Mouse (Mus musculus): ENCODE measurements around the gene Cldn14. TPM values are rescaled to one million over a fixed set of nuclear protein-coding genes. Genes with fewer than 3 reads are reported as not detected.
A peak's percentile ranks its signal among the peaks of the same experiment; 100 is the strongest.
"Not testable (repeated sequence)": the region's sequence is repeated elsewhere in the genome, so short reads cannot be mapped to it uniquely, and the experiment has no call there.

The Cldn14 gene
- polyA plus RNA-seq, 1 experiment from 2014 or later = 0.61 TPM

- no peak for ATAC-seq
- Histone ChIP-seq H3K4me1 (ENCODE audit: control insufficient read depth, insufficient read depth, low read length) (peaks cover 8% of the 10 kb centered on the region; the same call in 1 of the 2 replicates), H3K27ac (ENCODE audit: low read length) (no peak overlapping the region), H3K36me3 (ENCODE audit: control insufficient read depth, insufficient read depth, low read length) (no peaks in the 10 kb centered on the region), H3K9me3 (ENCODE audit: control insufficient read depth, low read length) (no peaks in the 10 kb centered on the region), H3K4me2 (ENCODE audit: low read depth, low read length) (no peak overlapping the region), H3K4me3 (ENCODE audit: low read length) (no peak overlapping the region), H3K9ac (ENCODE audit: low read depth, low read length) (no peak overlapping the region), H3K27me3 (replicated peaks; ENCODE audit: control insufficient read depth, insufficient read depth, low read length) (no peaks in the 10 kb centered on the region)
- WGBS = 47% methylated on average over 9 of the region's 9 CpGs
Observed at GRCm38 (mm10) chr16:93983576-93983975, 25.1 kb downstream of the Cldn14 start.

GRCm38 (mm10) chr16:93982341-93982740 lies 26.3 kb downstream of the Cldn14 start:
- WGBS = 82% methylated on average over 11 of the region's 11 CpGs

DNA sequence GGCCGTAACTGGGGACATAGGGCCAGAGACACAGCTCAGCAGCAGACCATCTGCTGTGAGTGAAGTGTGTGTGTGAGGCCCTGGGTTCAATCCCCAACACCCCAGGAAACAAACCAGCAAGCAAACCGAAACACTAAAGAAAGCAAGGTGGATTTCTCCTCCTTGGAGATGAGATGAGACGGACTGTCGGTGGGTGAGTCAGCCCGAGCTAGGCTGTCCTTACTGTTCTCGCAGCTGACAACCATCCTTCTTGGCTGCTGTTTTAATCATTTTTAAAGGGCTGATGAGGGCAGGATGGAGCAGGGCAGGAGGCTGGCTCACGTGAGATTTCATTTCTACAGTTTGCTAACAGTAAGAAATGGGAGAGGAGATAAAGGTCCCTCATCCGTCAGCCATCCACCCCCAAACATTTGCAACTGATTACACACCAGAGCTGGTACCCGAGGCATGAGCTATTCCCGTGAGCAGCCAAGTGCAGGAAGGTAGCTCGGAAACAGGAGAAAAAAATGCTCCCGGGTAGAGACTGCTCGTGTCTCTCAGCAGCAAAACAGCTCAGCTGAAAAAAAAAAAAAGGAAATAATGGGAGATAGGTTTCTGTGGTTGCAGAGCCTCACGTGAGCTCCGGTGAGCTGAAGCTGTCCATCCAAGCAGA lies 27.3 kb downstream of the Cldn14 start:
- no peak for ATAC-seq
- Histone ChIP-seq H3K9me3 (ENCODE audit: control insufficient read depth, low read length) (no peaks in the 10 kb centered on the region), H3K27ac (ENCODE audit: low read length) (no peak overlapping the region), H3K27me3 (replicated peaks; ENCODE audit: control insufficient read depth, insufficient read depth, low read length) (no peaks in the 10 kb centered on the region), H3K36me3 (ENCODE audit: control insufficient read depth, insufficient read depth, low read length) (no peaks in the 10 kb centered on the region), H3K9ac (ENCODE audit: low read depth, low read length) (no peak overlapping the region), H3K4me3 (ENCODE audit: low read length) (no peak overlapping the region), H3K4me1 (ENCODE audit: control insufficient read depth, insufficient read depth, low read length) (peaks cover 8% of the 10 kb centered on the region; the same call in 1 of the 2 replicates), H3K4me2 (ENCODE audit: low read depth, low read length) (no peak overlapping the region)
- WGBS = 68% methylated on average over 15 of the region's 15 CpGs

More at GRCm38 (mm10) chr16:93982341-93982740, 26.3 kb downstream of the Cldn14 start:
- no peak for ATAC-seq
- peaks cover 8% of the 10 kb centered on the region; the same call in 1 of the 2 replicates for H3K4me1 ChIP-seq (ENCODE audit: control insufficient read depth, insufficient read depth, low read length)
- no peak overlapping the region for H3K9ac ChIP-seq (ENCODE audit: low read depth, low read length)
- H3K27me3 ChIP-seq (replicated peaks; ENCODE audit: control insufficient read depth, insufficient read depth, low read length) = no peaks in the 10 kb centered on the region
- no peak overlapping the region for H3K4me2 ChIP-seq (ENCODE audit: low read depth, low read length)
- no peak overlapping the region for H3K27ac ChIP-seq (ENCODE audit: low read length)
- H3K36me3 ChIP-seq (ENCODE audit: control insufficient read depth, insufficient read depth, low read length) = no peaks in the 10 kb centered on the region
- no peaks in the 10 kb centered on the region for H3K9me3 ChIP-seq (ENCODE audit: control insufficient read depth, low read length)
- no peak overlapping the region for H3K4me3 ChIP-seq (ENCODE audit: low read length)

- not testable (repeated sequence) for H3K4me2 ChIP-seq (ENCODE audit: low read depth, low read length); H3K9ac ChIP-seq (ENCODE audit: low read depth, low read length); H3K27me3 ChIP-seq (replicated peaks; ENCODE audit: control insufficient read depth, insufficient read depth, low read length); H3K27ac ChIP-seq (ENCODE audit: low read length); H3K9me3 ChIP-seq (ENCODE audit: control insufficient read depth, low read length); H3K36me3 ChIP-seq (ENCODE audit: control insufficient read depth, insufficient read depth, low read length); H3K4me3 ChIP-seq (ENCODE audit: low read length); H3K4me1 ChIP-seq (ENCODE audit: control insufficient read depth, insufficient read depth, low read length)
- ATAC-seq = peak; percentile 66; the same call in 1 of the 2 replicates
- WGBS = 82% methylated on average over 3 of the region's 3 CpGs
Observed at GRCm38 (mm10) chr16:93980338-93980737, 28.3 kb downstream of the Cldn14 start.

GRCm38 (mm10) chr16:93979316-93979715 lies 29.3 kb downstream of the Cldn14 start:
- ATAC-seq = peak; percentile 32; the same call in 1 of the 2 replicates
- no peak overlapping the region for H3K4me3 ChIP-seq (ENCODE audit: low read length)
- 49% methylated on average over 2 of the region's 2 CpGs for WGBS
- no peaks in the 10 kb centered on the region for H3K27me3 ChIP-seq (replicated peaks; ENCODE audit: control insufficient read depth, insufficient read depth, low read length)
- no peaks in the 10 kb centered on the region for H3K36me3 ChIP-seq (ENCODE audit: control insufficient read depth, insufficient read depth, low read length)
- no peak overlapping the region for H3K9ac ChIP-seq (ENCODE audit: low read depth, low read length)
- H3K4me1 ChIP-seq (ENCODE audit: control insufficient read depth, insufficient read depth, low read length) = peaks cover 8% of the 10 kb centered on the region; the same call in 1 of the 2 replicates
- H3K27ac ChIP-seq (ENCODE audit: low read length) = no peak overlapping the region
- H3K4me2 ChIP-seq (ENCODE audit: low read depth, low read length) = no peak overlapping the region
- H3K9me3 ChIP-seq (ENCODE audit: control insufficient read depth, low read length) = no peaks in the 10 kb centered on the region

DNA sequence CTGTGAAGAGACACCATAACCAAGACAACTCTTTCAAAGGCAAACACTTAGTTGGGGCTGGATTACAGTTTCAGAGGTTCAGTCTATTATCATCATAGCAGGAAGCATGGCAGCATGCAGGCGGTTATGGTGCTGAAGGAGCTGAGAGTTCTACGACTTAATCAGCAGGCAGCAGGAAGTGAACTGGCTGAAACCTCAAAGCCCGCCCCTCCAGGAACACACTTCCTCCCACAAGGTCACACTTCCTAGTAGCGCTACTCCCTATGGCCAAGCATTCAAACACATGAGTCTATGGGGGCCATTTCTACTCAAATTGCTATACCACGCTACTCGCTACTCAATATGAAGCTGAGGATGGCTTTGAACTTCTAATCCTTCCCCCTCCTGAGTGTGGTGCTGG lies 31.1 kb downstream of the Cldn14 start:
- H3K4me3 ChIP-seq (ENCODE audit: low read length) = no peak overlapping the region
- H3K27me3 ChIP-seq (replicated peaks; ENCODE audit: control insufficient read depth, insufficient read depth, low read length) = no peaks in the 10 kb centered on the region
- H3K27ac ChIP-seq (ENCODE audit: low read length) = no peak overlapping the region
- no peaks in the 10 kb centered on the region for H3K9me3 ChIP-seq (ENCODE audit: control insufficient read depth, low read length)
- H3K4me1 ChIP-seq (ENCODE audit: control insufficient read depth, insufficient read depth, low read length) = peaks cover 8% of the 10 kb centered on the region; the same call in 1 of the 2 replicates
- no peak for ATAC-seq
- H3K36me3 ChIP-seq (ENCODE audit: control insufficient read depth, insufficient read depth, low read length) = no peaks in the 10 kb centered on the region
- 90% methylated on average over 6 of the region's 6 CpGs for WGBS
- no peak overlapping the region for H3K9ac ChIP-seq (ENCODE audit: low read depth, low read length)
- H3K4me2 ChIP-seq (ENCODE audit: low read depth, low read length) = no peak overlapping the region

- Histone ChIP-seq H3K4me3 (ENCODE audit: low read length) (no peak overlapping the region), H3K4me2 (ENCODE audit: low read depth, low read length) (no peak overlapping the region), H3K27ac (ENCODE audit: low read length) (no peak overlapping the region), H3K4me1 (ENCODE audit: control insufficient read depth, insufficient read depth, low read length) (peaks cover 6% of the 10 kb centered on the region; the same call in 1 of the 2 replicates), H3K36me3 (ENCODE audit: control insufficient read depth, insufficient read depth, low read length) (no peaks in the 10 kb centered on the region), H3K9me3 (ENCODE audit: control insufficient read depth, low read length) (no peaks in the 10 kb centered on the region), H3K9ac (ENCODE audit: low read depth, low read length) (no peak overlapping the region), H3K27me3 (replicated peaks; ENCODE audit: control insufficient read depth, insufficient read depth, low read length) (no peaks in the 10 kb centered on the region)
- ATAC-seq = no peak
- WGBS = 38% methylated on average over 3 of the region's 3 CpGs
Observed at GRCm38 (mm10) chr16:93976907-93977306, 31.7 kb downstream of the Cldn14 start.

- no peaks in the 10 kb centered on the region for H3K36me3 ChIP-seq (ENCODE audit: control insufficient read depth, insufficient read depth, low read length)
- peaks cover 2% of the 10 kb centered on the region; the same call in 1 of the 2 replicates for H3K4me1 ChIP-seq (ENCODE audit: control insufficient read depth, insufficient read depth, low read length)
- no peaks in the 10 kb centered on the region for H3K9me3 ChIP-seq (ENCODE audit: control insufficient read depth, low read length)
- no peak overlapping the region for H3K9ac ChIP-seq (ENCODE audit: low read depth, low read length)
- WGBS = 80% methylated on average over 12 of the region's 12 CpGs
- H3K4me2 ChIP-seq (ENCODE audit: low read depth, low read length) = no peak overlapping the region
- H3K4me3 ChIP-seq (ENCODE audit: low read length) = no peak overlapping the region
- no peak overlapping the region for H3K27ac ChIP-seq (ENCODE audit: low read length)
- no peaks in the 10 kb centered on the region for H3K27me3 ChIP-seq (replicated peaks; ENCODE audit: control insufficient read depth, insufficient read depth, low read length)
- ATAC-seq = no peak
Observed at GRCm38 (mm10) chr16:93975430-93975829, 33.2 kb downstream of the Cldn14 start.

- no peaks in the 10 kb centered on the region for H3K9me3 ChIP-seq (ENCODE audit: control insufficient read depth, low read length)
- H3K9ac ChIP-seq (ENCODE audit: low read depth, low read length) = no peak overlapping the region
- H3K27ac ChIP-seq (ENCODE audit: low read length) = no peak overlapping the region
- 57% methylated on average over 8 of the region's 8 CpGs for WGBS
- no peaks in the 10 kb centered on the region for H3K36me3 ChIP-seq (ENCODE audit: control insufficient read depth, insufficient read depth, low read length)
- ATAC-seq = no peak
- H3K4me1 ChIP-seq (ENCODE audit: control insufficient read depth, insufficient read depth, low read length) = no peaks in the 10 kb centered on the region
- H3K4me3 ChIP-seq (ENCODE audit: low read length) = no peak overlapping the region
- H3K4me2 ChIP-seq (ENCODE audit: low read depth, low read length) = no peak overlapping the region
- H3K27me3 ChIP-seq (replicated peaks; ENCODE audit: control insufficient read depth, insufficient read depth, low read length) = no peaks in the 10 kb centered on the region
Observed at GRCm38 (mm10) chr16:93974278-93974677, 34.4 kb downstream of the Cldn14 start.

Data from intestine, embryonic 16.5 days (tissue).